Mouse (Mus musculus) layer of hippocampus, postnatal 10 days (tissue): Measurements from ENCODE around the gene Stard10. TPM values are rescaled to one million over a fixed set of nuclear protein-coding genes. Genes with fewer than 3 reads are reported as not detected.

Experiments used
- DNase-seq, 2 experiments: peaks; one replicate each; pipeline ENCODE4 v3.0.0; 2021; ENCODE audit warnings: low spot score in 2 of 2
- total RNA-seq, 2 experiments: library from RNA; stranded (reverse); gene quantifications; 2 replicates each; pipeline ENCODE4 v1.2.3; 2021

Stard10 gene
- total RNA-seq, 2 experiments from 2014 or later, result 13.3 to 15.7 TPM

GRCm38 (mm10) chr7:101394569-101394968 is 77.7 kb downstream of the Stard10 start:
- DNase-seq, result no peak

GRCm38 (mm10) chr7:101395471-101395870 is 78.6 kb downstream of the Stard10 start:
- no peak for DNase-seq

Other genes starting within 250 kb of the Stard10 start
- 10 to 100 TPM; 70.3 to 74.4 TPM for gene Fchsd2, start 224.2 kb upstream of the Stard10 start, total RNA-seq
- gene Atg16l2, start 14.8 kb upstream of the Stard10 start, total RNA-seq, result 10 to 100 TPM; 42.3 to 50.3 TPM
- gene Arap1, start 31.0 kb downstream of the Stard10 start, total RNA-seq, result 10 to 100 TPM; 19.1 to 24.0 TPM
- gene Gm45837, start 93.8 kb downstream of the Stard10 start, total RNA-seq, result 1 to 10 TPM in 1 of 2 experiments, not detected in 1; 1.7 TPM
- gene Pde2a, start 104.6 kb downstream of the Stard10 start, total RNA-seq, result 100 to 1,000 TPM; 197 to 215 TPM